Mouse (Mus musculus) C3H10T1/2 (cell line): ENCODE measurements around the gene Fam192a. TPM values are rescaled to one million over a fixed set of nuclear protein-coding genes. Genes with fewer than 3 reads are reported as not detected.

Experiments
- polyA plus RNA-seq, 2 experiments: library from polyadenylated mRNA; unstranded; fragments of >200 nt; fragmentation: generic; extraction: Trizol; gene quantifications; one replicate each; pipeline ENCODE4 v1.2.1; 2012; ENCODE audit warnings: missing spikeins in 2 of 2

Fam192a gene
- polyA plus RNA-seq = 10 to 100 TPM; 12.5 to 33.9 TPM

GRCm38 (mm10) chr8:94601607-94602385 lies at the start of gene Fam192a, which contains the start of gene Rspry1:
Fam192a (minus strand) TSS chr8:94601997.
Rspry1 (plus strand) TSS chr8:94601937.

GRCm38 (mm10) chr8:94532873-94533671 lies 68.7 kb downstream of the Fam192a start, which contains the start of gene Cpne2:
Cpne2 (plus strand) TSS chr8:94532990.

Other genes starting within 250 kb of the Fam192a start
- gene Herpud1, start 215.6 kb downstream of the Fam192a start, polyA plus RNA-seq = 10 to 100 TPM; 21.7 to 47.0 TPM
- under 1 TPM; 0.16 to 0.46 TPM for gene Nlrc5, start 167.6 kb downstream of the Fam192a start, polyA plus RNA-seq
- gene Cpne2, start 69.0 kb downstream of the Fam192a start, polyA plus RNA-seq = 10 to 100 TPM; 34.5 to 70.8 TPM
- 1 to 10 TPM in 1 of 2 experiments, under 1 TPM in 1; 0.54 to 6.9 TPM for gene Rspry1, start 60 bp downstream of the Fam192a start, polyA plus RNA-seq
- gene Arl2bp, start 64.6 kb upstream of the Fam192a start, polyA plus RNA-seq = 10 to 100 TPM; 30.0 to 81.2 TPM
- gene Pllp, start 94.3 kb upstream of the Fam192a start, polyA plus RNA-seq = under 1 TPM; 0.32 to 0.37 TPM
- gene Ccl22, start 143.6 kb upstream of the Fam192a start, polyA plus RNA-seq = not detected
- 100 to 1,000 TPM in 1 of 2 experiments, 10 to 100 TPM in 1; 16.1 to 126 TPM for gene Cx3cl1, start 170.0 kb upstream of the Fam192a start, polyA plus RNA-seq
- gene Ccl17, start 208.5 kb upstream of the Fam192a start, polyA plus RNA-seq = 1 to 10 TPM; 4.4 TPM
- 10 to 100 TPM; 19.7 to 59.9 TPM for gene Coq9, start 236.3 kb upstream of the Fam192a start, polyA plus RNA-seq
- gene Ciapin1, start 236.4 kb upstream of the Fam192a start, polyA plus RNA-seq = 10 to 100 TPM; 31.2 to 79.3 TPM